Mouse (Mus musculus) liver, embryonic 14 days (tissue): ENCODE data around the gene Olfr1406. TPM values are rescaled to one million over a fixed set of nuclear protein-coding genes. Genes with fewer than 3 reads are reported as not detected.

Experiments used
- polyA plus RNA-seq: library from polyadenylated mRNA; depleted of rRNA; stranded (reverse); fragments of >200 nt; gene quantifications from 2 replicates; pipeline ENCODE4 v1.2.3, GENCODE M21; 2012; rRNA removed

Olfr1406 gene
- polyA plus RNA-seq, result not detected in 2 replicates

DNA sequence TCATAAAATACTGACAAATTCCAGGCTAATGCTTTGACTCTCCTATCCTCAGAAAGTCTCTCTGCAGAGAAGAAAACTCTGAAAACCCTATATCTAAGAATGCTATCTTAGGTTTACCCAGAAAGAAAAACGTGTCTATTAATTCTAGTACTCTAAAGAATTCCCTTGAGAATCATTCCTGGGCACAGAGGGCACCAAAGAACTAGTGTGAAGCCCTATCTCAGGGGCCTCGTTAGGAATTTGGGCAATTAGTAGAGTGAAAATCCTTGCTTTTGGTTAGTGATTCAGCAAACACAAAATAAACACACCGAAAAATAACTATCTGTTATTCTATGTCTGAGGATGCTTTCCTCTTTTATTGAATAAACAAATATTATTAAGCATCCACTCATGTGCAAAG lies at the start of gene Olfr1406:
Gene Olfr1406 (minus strand): TSS at position 101 of the 400 bp plus-strand sequence.

DNA sequence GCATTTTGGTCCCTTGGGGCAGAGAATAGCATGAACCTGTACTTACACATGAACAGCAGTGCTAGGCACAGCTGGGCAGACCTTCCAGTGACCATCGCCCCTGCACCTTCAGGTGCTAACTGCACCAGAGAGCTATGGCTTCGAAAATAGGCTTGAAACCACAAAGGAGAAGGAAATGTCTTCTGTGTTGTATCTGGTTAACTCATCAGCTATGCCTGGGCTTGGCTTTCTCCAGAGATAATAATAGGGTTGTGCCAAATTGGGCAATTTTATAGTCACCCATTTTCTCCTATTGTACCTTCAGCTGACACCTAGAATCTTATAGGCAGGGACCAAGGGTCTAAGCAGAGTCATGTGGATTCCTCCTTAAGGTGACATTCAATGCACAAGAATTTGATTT lies 36.6 kb upstream of the Olfr1406 start, which contains the start of gene Fcer1a:
Gene Fcer1a (minus strand): TSS at position 134 of the 400 bp plus-strand sequence.

DNA sequence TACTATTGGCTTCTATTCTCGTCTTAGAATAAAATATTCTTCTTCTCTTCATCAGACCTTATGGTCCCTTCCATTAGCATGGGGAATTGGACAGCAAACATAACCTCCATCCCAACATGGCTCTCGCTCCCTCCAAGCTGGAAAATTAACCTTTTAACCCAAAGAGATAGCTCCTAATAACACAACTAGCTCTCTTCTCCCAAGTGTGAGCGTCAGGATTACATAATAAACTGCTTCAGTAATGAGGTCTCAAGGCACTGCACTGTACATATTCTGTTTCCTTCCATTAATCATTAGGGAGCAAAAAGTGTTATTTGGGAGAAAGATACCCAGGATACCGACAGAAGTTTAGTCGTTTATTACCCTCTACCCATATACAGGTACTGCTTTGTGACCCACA lies 21.7 kb upstream of the Olfr1406 start, which contains the start of gene Olfr1404:
Gene Olfr1404 (plus strand): TSS at position 301 of the 400 bp plus-strand sequence.

DNA sequence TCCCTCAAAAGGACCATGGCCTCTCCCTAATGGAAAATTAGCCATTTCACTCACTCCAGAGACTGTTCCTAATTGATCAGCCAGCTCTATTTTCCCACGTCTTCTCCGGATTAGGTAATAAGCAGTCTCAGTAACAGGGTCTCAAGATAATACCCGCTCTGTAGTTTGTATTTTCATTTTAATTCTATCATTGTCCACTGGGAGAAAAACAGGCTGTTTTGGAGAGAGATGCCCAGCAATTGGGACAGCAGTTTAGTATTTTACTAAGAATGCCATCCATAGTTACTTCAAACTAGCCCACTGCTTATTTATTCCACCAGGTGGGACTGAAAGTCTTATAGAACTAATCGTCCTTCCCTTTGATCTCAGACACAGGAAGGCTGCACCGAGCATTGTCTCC lies 7.1 kb upstream of the Olfr1406 start, which contains the start of gene Olfr218:
Gene Olfr218 (plus strand): TSS at position 301 of the 400 bp plus-strand sequence.

DNA sequence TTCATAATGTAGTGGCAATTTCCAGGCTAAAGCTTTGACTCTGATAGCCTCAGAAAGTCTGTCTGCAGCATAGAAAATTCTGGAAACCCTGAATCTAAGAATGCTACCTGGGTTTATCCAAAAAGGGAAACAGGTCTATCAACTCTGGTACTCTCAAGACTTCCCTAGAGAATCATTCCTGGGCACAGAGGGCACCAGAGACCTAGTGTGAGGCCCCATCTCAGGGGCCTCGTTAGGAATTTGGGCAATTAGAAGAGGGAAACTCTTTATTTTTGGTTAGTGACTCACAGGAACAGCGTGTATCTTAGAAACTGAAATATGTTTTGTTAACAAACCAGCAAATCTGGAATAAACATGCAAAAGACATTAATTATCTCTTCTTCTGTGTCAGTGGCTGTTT lies 53.2 kb downstream of the Olfr1406 start, which contains the start of gene Olfr1408:
Gene Olfr1408 (minus strand): TSS at position 101 of the 400 bp plus-strand sequence.

Other genes starting within 250 kb of the Olfr1406 start
- gene Olfr16, start 240.2 kb downstream of the Olfr1406 start, polyA plus RNA-seq, result 0.02 TPM in 1 of 2 replicates, not detected in the other
- not detected in 2 replicates for gene Olfr1408, start 53.3 kb downstream of the Olfr1406 start, polyA plus RNA-seq
- gene Olfr218, start 7.2 kb upstream of the Olfr1406 start, polyA plus RNA-seq, result not detected in 2 replicates
- gene Olfr1404, start 21.8 kb upstream of the Olfr1406 start, polyA plus RNA-seq, result not detected in 2 replicates
- gene Fcer1a, start 36.6 kb upstream of the Olfr1406 start, polyA plus RNA-seq, result 0.02 TPM in 1 of 2 replicates, not detected in the other
- not detected in 2 replicates for gene Olfr418, start 75.4 kb upstream of the Olfr1406 start, polyA plus RNA-seq
- gene Mptx2, start 87.1 kb upstream of the Olfr1406 start, polyA plus RNA-seq, result not detected in 2 replicates
- 46.1 and 54.9 TPM in 2 replicates for gene Ackr1, start 143.1 kb upstream of the Olfr1406 start, polyA plus RNA-seq
- gene Aim2, start 160.2 kb upstream of the Olfr1406 start, polyA plus RNA-seq, result 5.1 and 5.7 TPM in 2 replicates
- gene Cadm3, start 177.1 kb upstream of the Olfr1406 start, polyA plus RNA-seq, result 0.29 and 0.35 TPM in 2 replicates